Mouse (Mus musculus) lung, adult 2 months (tissue): ENCODE data around the gene BC005561.

Source experiments
- CTCF ChIP-seq: fragments of 200-500 bp; IDR thresholded peaks from 2 replicates; pipeline ENCODE4 v1.5.1; 2011; ENCODE audit warnings: mild to moderate bottlenecking, low read length, control low read depth; ENCODE audit not compliant: insufficient read depth
- POLR2A ChIP-seq: fragments of 200-500 bp; IDR thresholded peaks from 2 replicates; pipeline ENCODE4 v1.6.1; 2011; ENCODE audit warnings: low read depth, mild to moderate bottlenecking, control low read depth, low read length, borderline replicate concordance; ENCODE audit errors: extremely low read depth

DNA sequence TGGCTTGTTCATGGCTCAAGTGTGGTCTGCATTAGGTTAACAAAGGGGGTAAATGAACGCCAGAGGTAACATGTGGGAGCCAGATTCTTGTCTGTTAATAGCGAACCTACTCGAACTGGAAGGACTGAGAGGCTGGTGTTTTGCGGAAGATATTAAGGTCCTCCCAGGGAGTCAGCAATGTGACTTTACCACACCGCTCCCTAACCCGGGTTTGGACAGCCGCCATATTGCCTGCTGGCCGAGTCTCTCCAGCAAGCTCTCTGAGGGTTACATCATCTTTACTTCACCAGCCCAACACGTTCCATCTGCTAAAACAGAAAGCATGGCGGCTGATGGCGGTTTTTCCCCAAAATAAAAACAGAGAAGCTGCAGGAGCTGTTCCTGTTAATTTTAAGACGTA is 42.4 kb upstream of the BC005561 start:
- no peak for TF ChIP-seq CTCF
- TF ChIP-seq POLR2A, result no peak
